ENCODE assay signal across 11 mouse cellular contexts in the genomic region with DNA sequence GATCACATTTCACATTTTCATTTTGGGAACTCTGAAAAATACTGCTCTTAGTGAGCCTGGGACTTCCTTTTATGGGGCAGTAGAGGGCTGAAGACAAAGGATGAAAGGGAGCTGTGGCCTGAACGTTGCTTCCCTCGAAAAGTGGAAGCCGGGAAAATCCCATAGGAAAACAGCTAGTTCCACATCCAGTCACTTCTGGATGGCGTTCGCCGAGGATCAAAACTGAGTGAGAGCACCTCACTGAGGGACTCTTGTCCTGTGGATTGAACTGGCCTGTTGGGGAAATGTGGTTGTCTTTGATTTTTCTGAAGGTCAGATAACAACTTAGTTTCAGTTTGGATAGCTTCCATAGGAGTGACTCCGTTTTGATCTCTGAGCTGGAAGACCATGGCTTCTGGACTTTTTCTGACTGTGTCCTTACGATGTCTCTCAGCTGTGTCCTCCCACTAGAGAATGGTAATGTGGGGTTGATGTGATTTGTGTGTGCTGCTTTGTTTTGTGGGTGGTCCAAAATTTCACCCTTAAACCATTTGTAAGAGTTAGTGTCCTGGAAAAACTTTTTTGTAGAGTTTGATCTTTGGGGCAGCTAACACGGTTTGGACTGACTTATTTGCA. TPM values are rescaled to one million over a fixed set of nuclear protein-coding genes. Genes with fewer than 3 reads are reported as not detected.
DNase-seq lines count a peak whose midpoint lies in the region; ATAC-seq and TF ChIP-seq lines count a peak whose summit lies in the region.
"Had no signal": no experiment of that assay in that cellular context is flagged by ENCODE, and none has a peak within 500 bp of the region (broad histone marks: within the 10 kb centered on the region; RNA-seq: fewer than 3 reads in every experiment).

No protein-coding gene starts in this region.

- H3K36me3 ChIP-seq in forebrain, embryonic 13.5 days (ENCODE audit: poor library complexity, severe bottlenecking) = peaks cover 31% of the 10 kb centered on the region
- no peaks in the 10 kb centered on the region for H3K36me3 ChIP-seq in forebrain, embryonic 16.5 days (ENCODE audit: control insufficient read depth, insufficient read depth)
- no peaks in the 10 kb centered on the region for H3K36me3 ChIP-seq in stomach, embryonic 14.5 days (ENCODE audit: control insufficient read depth, insufficient read depth, low read length)
- H3K36me3 ChIP-seq in stomach, postnatal 0 days (ENCODE audit: control insufficient read depth, insufficient read depth, low read length) = no peaks in the 10 kb centered on the region
- no peaks in the 10 kb centered on the region for H3K36me3 ChIP-seq in intestine, postnatal 0 days (ENCODE audit: control insufficient read depth, insufficient read depth)

- peaks cover 25% of the 10 kb centered on the region for H3K4me1 ChIP-seq in forebrain, embryonic 13.5 days
- H3K4me1 ChIP-seq in forebrain, embryonic 16.5 days (replicated peaks; ENCODE audit: control insufficient read depth, insufficient read depth, low read length) = peaks cover 18% of the 10 kb centered on the region
- H3K4me1 ChIP-seq in stomach, embryonic 14.5 days (ENCODE audit: control insufficient read depth, insufficient read depth, low read length) = 0 out of 2 replicates have a peak, but pooled peaks cover 20% of the 10 kb centered on the region
- H3K4me1 ChIP-seq in stomach, postnatal 0 days (replicated peaks; ENCODE audit: control insufficient read depth, insufficient read depth) = no peaks in the 10 kb centered on the region
- no peaks in the 10 kb centered on the region; the same call in 1 of the 2 replicates for H3K4me1 ChIP-seq in intestine, postnatal 0 days (replicated peaks; ENCODE audit: control insufficient read depth, insufficient read depth, low read length)

- DNase-seq in stomach, postnatal 0 days (ENCODE audit: low spot score) = no peak
- DNase-seq in cerebellum, adult 11-12 months = no peak
- no peak for DNase-seq in gastrocnemius, postnatal 36 days
- DNase-seq in layer of hippocampus, adult 2 months (ENCODE audit: low spot score in 2 of 2) = no peak
- DNase-seq: cerebellum, postnatal 25 days; gastrocnemius, postnatal 25 days had no signal

- 0 out of 2 replicates have a peak overlapping the region, but pooled peaks have one; percentile 77 for H3K4me3 ChIP-seq in forebrain, embryonic 13.5 days
- H3K4me3 ChIP-seq in forebrain, embryonic 16.5 days (replicated peaks; ENCODE audit: low read length) = no peak overlapping the region
- peak overlapping the region; percentile 89; the same call in 1 of the 2 replicates for H3K4me3 ChIP-seq in stomach, embryonic 14.5 days (ENCODE audit: low read depth, low read length)
- H3K4me3 ChIP-seq in stomach, postnatal 0 days (ENCODE audit: low read depth, low read length) = no peak overlapping the region
- no peak overlapping the region for H3K4me3 ChIP-seq in intestine, postnatal 0 days (ENCODE audit: low read depth, low read length)
- H3K4me3 ChIP-seq in layer of hippocampus, adult 2 months = no peak overlapping the region
- H3K4me3 ChIP-seq: liver, embryonic 12.5 days had no signal

- H3K27me3 ChIP-seq in forebrain, embryonic 13.5 days = no peaks in the 10 kb centered on the region
- H3K27me3 ChIP-seq in forebrain, embryonic 16.5 days (replicated peaks; ENCODE audit: control insufficient read depth, insufficient read depth, low read length) = no peaks in the 10 kb centered on the region
- H3K27me3 ChIP-seq in stomach, embryonic 14.5 days (ENCODE audit: control insufficient read depth, insufficient read depth, low read length) = no peaks in the 10 kb centered on the region
- no peaks in the 10 kb centered on the region for H3K27me3 ChIP-seq in stomach, postnatal 0 days (ENCODE audit: control insufficient read depth, insufficient read depth, low read length)
- H3K27me3 ChIP-seq in intestine, postnatal 0 days (replicated peaks; ENCODE audit: control insufficient read depth, insufficient read depth, low read length) = no peaks in the 10 kb centered on the region

- WGBS in forebrain, embryonic 13.5 days = 94% methylated on average over 9 of the region's 9 CpGs
- WGBS in forebrain, embryonic 16.5 days = 92% methylated on average over 9 of the region's 9 CpGs
- WGBS in stomach, embryonic 14.5 days = 77% methylated on average over 9 of the region's 9 CpGs
- 66% methylated on average over 9 of the region's 9 CpGs for WGBS in stomach, postnatal 0 days
- WGBS in intestine, postnatal 0 days = 65% methylated on average over 9 of the region's 9 CpGs

- H3K9ac ChIP-seq in forebrain, embryonic 13.5 days = no peak overlapping the region
- no peak overlapping the region for H3K9ac ChIP-seq in forebrain, embryonic 16.5 days (replicated peaks; ENCODE audit: low read depth, low read length)
- H3K9ac ChIP-seq in stomach, embryonic 14.5 days (replicated peaks; ENCODE audit: low read depth, low read length) = no peak overlapping the region
- H3K9ac ChIP-seq in stomach, postnatal 0 days (ENCODE audit: low read length) = no peak overlapping the region; the same call in 1 of the 2 replicates
- no peak overlapping the region for H3K9ac ChIP-seq in intestine, postnatal 0 days (ENCODE audit: low read depth, low read length)
- H3K9ac ChIP-seq: liver, embryonic 12.5 days had no signal

- peaks cover 9% of the 10 kb centered on the region for H3K9me3 ChIP-seq in forebrain, embryonic 13.5 days (replicated peaks)
- H3K9me3 ChIP-seq in forebrain, embryonic 16.5 days (ENCODE audit: control insufficient read depth, low read length) = no peaks in the 10 kb centered on the region; the same call in 1 of the 2 replicates
- peaks cover 3% of the 10 kb centered on the region; the same call in 1 of the 2 replicates for H3K9me3 ChIP-seq in stomach, embryonic 14.5 days (ENCODE audit: control insufficient read depth, low read depth, low read length)
- H3K9me3 ChIP-seq in stomach, postnatal 0 days (ENCODE audit: control insufficient read depth, low read length) = no peaks in the 10 kb centered on the region
- H3K9me3 ChIP-seq in intestine, postnatal 0 days (ENCODE audit: control insufficient read depth) = no peaks in the 10 kb centered on the region

- no peak overlapping the region for H3K27ac ChIP-seq in forebrain, embryonic 13.5 days
- H3K27ac ChIP-seq in forebrain, embryonic 16.5 days (ENCODE audit: low read length) = no peak overlapping the region
- peak overlapping the region; percentile 48; the same call in 1 of the 2 replicates for H3K27ac ChIP-seq in stomach, embryonic 14.5 days (ENCODE audit: low read length)
- H3K27ac ChIP-seq in stomach, postnatal 0 days (replicated peaks) = no peak overlapping the region; the same call in 1 of the 2 replicates
- H3K27ac ChIP-seq in intestine, postnatal 0 days (ENCODE audit: low read depth, low read length) = peak overlapping the region; percentile 61; the same call in 1 of the 2 replicates
- H3K27ac ChIP-seq in layer of hippocampus, adult 2 months = no peak overlapping the region; the same call in 1 of the 2 replicates
- H3K27ac ChIP-seq: liver, embryonic 12.5 days had no signal

- TF ChIP-seq EP300 in stomach, postnatal 0 days (optimal IDR thresholded peaks at IDR 0.05) = no peak

- ATAC-seq in forebrain, embryonic 13.5 days = no peak
- ATAC-seq in forebrain, embryonic 16.5 days = no peak
- no peak for ATAC-seq in stomach, embryonic 14.5 days (ENCODE audit: insufficient number of reproducible peaks, insufficient read depth, low FRiP score, low read depth)
- no peak for ATAC-seq in stomach, postnatal 0 days (ENCODE audit: low FRiP score, low TSS enrichment)
- ATAC-seq in intestine, postnatal 0 days = no peak
- ATAC-seq: liver, embryonic 12.5 days had no signal

- no peak for TF ChIP-seq CTCF in stomach, postnatal 0 days (IDR thresholded peaks at IDR 0.05; ENCODE audit: low read depth)
- TF ChIP-seq CTCF in intestine, postnatal 0 days (IDR thresholded peaks at IDR 0.05; ENCODE audit: low read depth) = no peak
- TF ChIP-seq CTCF in layer of hippocampus, adult 2 months (conservative IDR thresholded peaks at IDR 0.05) = no peak

- intact Hi-C loops in gastrocnemius, postnatal 36 days (cut with DNase I) = loop anchor here (5.0 kb wide), 2 partner anchors 146 to 314 kb away; no protein-coding TSS in a partner anchor

- peak overlapping the region; percentile 87; the same call in 1 of the 2 replicates for H3K4me2 ChIP-seq in forebrain, embryonic 13.5 days
- no peak overlapping the region for H3K4me2 ChIP-seq in forebrain, embryonic 16.5 days (ENCODE audit: low read length)
- peak overlapping the region; percentile 12; the same call in 1 of the 2 replicates for H3K4me2 ChIP-seq in stomach, embryonic 14.5 days (replicated peaks; ENCODE audit: low read depth, low read length)
- no peak overlapping the region for H3K4me2 ChIP-seq in stomach, postnatal 0 days (replicated peaks; ENCODE audit: low read depth)
- H3K4me2 ChIP-seq in intestine, postnatal 0 days (replicated peaks; ENCODE audit: low read depth) = peak overlapping the region; percentile 30
- H3K4me2 ChIP-seq: liver, embryonic 12.5 days had no signal

RNA-seq across cellular contexts. Expression of a gene that starts 2.5 kb away (rescaled TPM):
- 120 and 132 TPM in 2 replicates for polyA plus RNA-seq in forebrain, embryonic 13.5 days (2015; fragmentation: Nextera tagmentation; extraction: Ambion mirVana)
- polyA plus RNA-seq in forebrain, embryonic 16.5 days (2015; fragmentation: Nextera tagmentation; extraction: Ambion mirVana) = 192 and 204 TPM in 2 replicates
- 95.5 and 98.3 TPM in 2 replicates for polyA plus RNA-seq in stomach, embryonic 14.5 days (2014; fragmentation: Nextera tagmentation; extraction: Ambion mirVana)
- 27.9 and 29.2 TPM in 2 replicates for polyA plus RNA-seq in stomach, postnatal 0 days (2015; fragmentation: Nextera tagmentation; extraction: Ambion mirVana)
- polyA plus RNA-seq in intestine, postnatal 0 days (2015; fragmentation: Nextera tagmentation; extraction: Ambion mirVana) = 32.7 and 35.0 TPM in 2 replicates
- total RNA-seq in gastrocnemius, postnatal 36 days (2021) = 10 to 100 TPM; 11.8 to 13.2 TPM
- total RNA-seq in layer of hippocampus, adult 2 months (2021) = 100 to 1,000 TPM; 162 to 167 TPM

Comparison
In these comparisons a context has a peak if more than half of its experiments do, and no peak if none do; other contexts are left out.
1. H3K27ac ChIP-seq: peak in stomach, embryonic 14.5 days (single experiment) and intestine, postnatal 0 days (single experiment); none in forebrain, embryonic 13.5 days (single experiment), forebrain, embryonic 16.5 days (single experiment), stomach, postnatal 0 days (single experiment) and layer of hippocampus, adult 2 months (single experiment).
2. H3K4me2 ChIP-seq: peak in forebrain, embryonic 13.5 days (single experiment), stomach, embryonic 14.5 days (single experiment) and intestine, postnatal 0 days (single experiment); none in forebrain, embryonic 16.5 days (single experiment) and stomach, postnatal 0 days (single experiment).
3. H3K4me3 ChIP-seq: peak in forebrain, embryonic 13.5 days (single experiment) and stomach, embryonic 14.5 days (single experiment); none in forebrain, embryonic 16.5 days (single experiment), stomach, postnatal 0 days (single experiment), intestine, postnatal 0 days (single experiment) and layer of hippocampus, adult 2 months (single experiment).